Mouse (Mus musculus) limb, embryonic 13.5 days (tissue): ENCODE data around the gene Txnip. TPM values are rescaled to one million over a fixed set of nuclear protein-coding genes. Genes with fewer than 3 reads are reported as not detected.
A peak's percentile ranks its signal among the peaks of the same experiment; 100 is the strongest.

ENCODE experiments used
- ATAC-seq: fragments of 200-750 bp; cut with Nextera tagmentation; 2 replicates; pipeline ENCODE4 v1.8.0; 2017; ENCODE audit warnings: low read depth, moderate number of reproducible peaks, moderate TSS enrichment; ENCODE audit not compliant: low FRiP score
- H3K27ac ChIP-seq: fragments of 300-500 bp; sonication (generic); 2 replicates; pipeline ENCODE4 v1.5.1; 2015; ENCODE audit warnings: inconsistent platforms, mild to moderate bottlenecking, moderate library complexity
- H3K27me3 ChIP-seq: fragments of 300-500 bp; sonication (generic); 2 replicates; pipeline ENCODE4 v1.6.1; 2015; ENCODE audit warnings: mild to moderate bottlenecking, inconsistent platforms
- H3K36me3 ChIP-seq: fragments of 300-500 bp; sonication (generic); 2 replicates; pipeline ENCODE4 v1.6.1; 2015; ENCODE audit warnings: inconsistent platforms, mild to moderate bottlenecking, moderate library complexity
- H3K4me1 ChIP-seq: fragments of 300-500 bp; sonication (generic); 2 replicates; pipeline ENCODE4 v1.6.1; 2015; ENCODE audit warnings: inconsistent platforms
- H3K4me2 ChIP-seq: fragments of 300-500 bp; sonication (generic); replicated peaks from 2 replicates; pipeline ENCODE4 v1.6.1; 2015; ENCODE audit warnings: inconsistent platforms, mild to moderate bottlenecking, moderate library complexity
- H3K4me3 ChIP-seq: fragments of 300-500 bp; sonication (generic); 2 replicates; pipeline ENCODE4 v1.5.1; 2015; ENCODE audit warnings: moderate library complexity, mild to moderate bottlenecking, inconsistent platforms
- H3K9ac ChIP-seq: fragments of 300-500 bp; sonication (generic); 2 replicates; pipeline ENCODE4 v1.6.1; 2015; ENCODE audit warnings: mild to moderate bottlenecking, inconsistent platforms
- H3K9me3 ChIP-seq: fragments of 300-500 bp; sonication (generic); 2 replicates; pipeline ENCODE4 v1.6.1; 2016; ENCODE audit warnings: inconsistent platforms
- WGBS: fragments of 180-500 bp; shearing (Covaris S2); methylation state at CpG from one replicate; pipeline ENCODE4 v1.1.7; 2015; 5-methylcytosine and 5-hydroxymethylcytosine counted together
- polyA plus RNA-seq: library from polyadenylated mRNA; unstranded; fragments of >200 nt; fragmentation: Nextera tagmentation; extraction: Ambion mirVana; gene quantifications from 2 replicates; pipeline ENCODE4 v1.2.1, GENCODE M21; 2015

Gene Txnip
- polyA plus RNA-seq, 1 experiment from 2014 or later = 103 TPM

DNA sequence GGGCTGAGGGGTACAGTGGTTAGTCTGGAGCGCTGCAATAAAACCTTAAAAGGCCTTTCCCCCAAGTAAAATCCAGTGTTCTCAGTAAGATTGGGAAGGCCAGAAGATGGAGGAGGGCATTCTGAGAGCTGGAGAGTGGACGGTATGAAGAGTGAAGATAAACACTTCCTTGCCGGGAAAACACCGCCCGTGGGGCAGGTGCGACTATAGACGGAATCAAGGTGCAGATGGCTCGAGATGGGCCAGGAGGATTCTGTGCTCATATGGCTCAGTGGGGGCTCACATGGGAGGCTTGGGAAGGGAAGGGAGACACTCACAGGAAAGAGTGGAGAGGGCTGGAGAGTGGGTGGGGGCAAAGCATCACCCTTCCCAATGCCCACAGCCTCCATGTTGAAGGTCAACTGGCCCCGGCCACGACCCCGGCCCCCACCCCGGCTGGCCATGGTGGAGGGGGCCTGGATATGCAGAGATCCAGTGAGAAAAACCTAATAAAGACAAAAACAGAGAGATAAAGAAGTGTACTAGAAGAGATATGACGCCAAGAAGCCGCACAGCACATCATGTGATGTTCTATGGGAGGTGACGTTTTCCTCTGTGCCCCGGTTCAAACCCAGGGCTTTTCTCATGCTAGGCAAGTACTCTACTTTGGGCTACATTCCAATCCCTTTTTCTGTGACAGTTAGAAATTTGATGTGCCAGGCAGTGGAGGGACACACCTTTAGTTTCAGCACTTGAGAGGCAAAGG, 24.2 kb downstream of the Txnip start:
- Histone ChIP-seq H3K9me3 (no peaks in the 10 kb centered on the region), H3K27ac (no peak overlapping the region), H3K36me3 (peaks cover 4% of the 10 kb centered on the region; the same call in 1 of the 2 replicates), H3K9ac (no peak overlapping the region), H3K4me2 (no peak overlapping the region), H3K4me1 (peaks cover 14% of the 10 kb centered on the region), H3K27me3 (no peaks in the 10 kb centered on the region), H3K4me3 (no peak overlapping the region)
- WGBS = 83% methylated on average over 16 of the region's 16 CpGs
- ATAC-seq = no peak

- Histone ChIP-seq H3K36me3 (peaks cover 4% of the 10 kb centered on the region; the same call in 1 of the 2 replicates), H3K27ac (no peak overlapping the region), H3K27me3 (no peaks in the 10 kb centered on the region), H3K9ac (no peak overlapping the region), H3K4me3 (no peak overlapping the region), H3K9me3 (0 out of 2 replicates have a peak, but pooled peaks cover 5% of the 10 kb centered on the region), H3K4me2 (no peak overlapping the region), H3K4me1 (peaks cover 9% of the 10 kb centered on the region)
- 92% methylated on average over 5 of the region's 5 CpGs for WGBS
- ATAC-seq = no peak
Measured at GRCm38 (mm10) chr3:96583386-96583785, 25.6 kb downstream of the Txnip start.

GRCm38 (mm10) chr3:96590657-96591056, 32.9 kb downstream of the Txnip start:
- peaks cover 16% of the 10 kb centered on the region for H3K4me1 ChIP-seq
- H3K4me3 ChIP-seq = no peak overlapping the region
- no peak overlapping the region for H3K4me2 ChIP-seq
- no peak overlapping the region for H3K9ac ChIP-seq
- H3K27ac ChIP-seq = no peak overlapping the region
- H3K9me3 ChIP-seq = 0 out of 2 replicates have a peak, but pooled peaks cover 5% of the 10 kb centered on the region
- WGBS = 74% methylated on average over 4 of the region's 4 CpGs
- peaks cover 8% of the 10 kb centered on the region for H3K27me3 ChIP-seq
- H3K36me3 ChIP-seq = no peaks in the 10 kb centered on the region; the same call in 1 of the 2 replicates
- ATAC-seq = no peak

DNA sequence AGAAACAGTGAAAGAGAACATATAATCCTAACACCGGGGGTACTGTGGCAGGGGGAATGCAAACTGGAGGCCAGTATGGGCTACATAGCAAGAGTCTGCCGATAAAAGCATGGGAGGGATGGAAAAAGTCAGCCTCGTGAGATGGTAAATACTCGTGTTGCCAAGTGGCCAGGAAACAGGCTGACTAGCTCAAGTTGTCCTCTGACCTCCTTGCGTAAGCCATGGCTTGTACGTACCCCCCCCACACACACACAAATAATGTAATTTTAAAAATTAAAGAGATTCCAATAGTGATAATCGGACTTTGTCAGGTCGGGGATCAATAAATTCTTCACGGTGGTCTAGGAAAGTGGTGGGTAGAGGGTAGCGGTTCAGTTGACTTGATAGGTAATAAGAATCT, 35.6 kb downstream of the Txnip start:
- 1% methylated on average over 10 of the region's 10 CpGs for WGBS
- 0 out of 2 replicates have a peak, but pooled peaks have one; percentile 2 for ATAC-seq
- no peaks in the 10 kb centered on the region for H3K36me3 ChIP-seq
- H3K4me3 ChIP-seq = peak overlapping the region; percentile 66
- H3K4me2 ChIP-seq = peak overlapping the region; percentile 71
- H3K9me3 ChIP-seq = no peaks in the 10 kb centered on the region
- H3K27ac ChIP-seq = peak overlapping the region; percentile 28; the same call in 1 of the 2 replicates
- peak overlapping the region; percentile 78 for H3K9ac ChIP-seq
- peaks cover 21% of the 10 kb centered on the region for H3K27me3 ChIP-seq
- peaks cover 41% of the 10 kb centered on the region for H3K4me1 ChIP-seq

DNA sequence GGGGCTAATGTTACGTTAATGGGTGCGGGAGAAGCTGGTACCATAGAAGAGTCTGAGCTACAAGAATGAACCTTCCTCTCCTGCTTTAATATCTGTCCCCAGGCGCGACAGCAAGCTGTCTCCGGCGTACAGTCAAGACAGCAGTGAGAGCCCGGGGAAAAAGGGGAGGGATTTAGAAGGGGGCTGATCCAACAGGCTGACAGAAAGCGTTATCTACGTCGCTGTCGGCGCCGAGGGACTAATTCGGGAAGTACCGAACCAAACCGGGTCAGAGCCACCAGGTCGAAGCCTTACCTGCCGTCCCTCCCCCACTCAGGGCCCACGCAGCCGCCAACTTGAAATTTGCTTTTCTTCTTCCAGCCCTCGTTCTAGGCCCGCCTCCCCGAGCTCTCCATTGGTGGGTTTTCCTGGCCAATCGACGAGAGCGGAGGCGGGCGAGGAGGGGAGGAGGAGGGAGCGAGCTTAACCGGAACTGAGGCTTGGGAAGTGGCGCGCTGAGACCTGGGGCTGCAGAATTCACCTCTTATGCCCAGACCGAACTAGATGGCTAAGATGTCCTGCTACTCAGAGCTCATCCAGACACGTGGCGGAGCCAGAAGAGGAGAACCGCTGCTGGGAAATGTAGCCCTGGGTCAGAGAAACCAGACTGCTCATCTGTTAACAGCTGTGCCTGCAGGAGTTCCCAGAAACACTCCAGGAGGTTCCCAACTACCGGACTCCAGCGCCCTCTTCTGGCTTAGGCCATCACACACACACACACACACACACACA, 36.2 kb downstream of the Txnip start, which contains the start of gene Polr3gl:
TSS of gene Polr3gl (minus strand) at position 392 of the 771 bp plus-strand sequence.
- Histone ChIP-seq H3K9ac (peak within 1 kb of the TSS; percentile 78), H3K27me3 (peaks cover 24% of the 10 kb centered on the region), H3K27ac (peak within 1 kb of the TSS; percentile 80; the same call in 1 of the 2 replicates), H3K4me1 (peaks cover 45% of the 10 kb centered on the region), H3K9me3 (no peaks in the 10 kb centered on the region), H3K4me3 (peak within 1 kb of the TSS; percentile 66), H3K36me3 (no peaks in the 10 kb centered on the region), H3K4me2 (peak within 1 kb of the TSS; percentile 71)
- WGBS = under 1% methylated on average over 36 of the region's 38 CpGs
- ATAC-seq = peak; percentile 89

GRCm38 (mm10) chr3:96594851-96595250, 37.1 kb downstream of the Txnip start:
- Histone ChIP-seq H3K9ac (no peak overlapping the region), H3K4me1 (peaks cover 52% of the 10 kb centered on the region), H3K4me2 (no peak overlapping the region), H3K27me3 (peaks cover 30% of the 10 kb centered on the region), H3K9me3 (no peaks in the 10 kb centered on the region), H3K27ac (no peak overlapping the region), H3K4me3 (no peak overlapping the region), H3K36me3 (no peaks in the 10 kb centered on the region)
- WGBS = 86% methylated on average over 5 of the region's 5 CpGs
- no peak for ATAC-seq

DNA sequence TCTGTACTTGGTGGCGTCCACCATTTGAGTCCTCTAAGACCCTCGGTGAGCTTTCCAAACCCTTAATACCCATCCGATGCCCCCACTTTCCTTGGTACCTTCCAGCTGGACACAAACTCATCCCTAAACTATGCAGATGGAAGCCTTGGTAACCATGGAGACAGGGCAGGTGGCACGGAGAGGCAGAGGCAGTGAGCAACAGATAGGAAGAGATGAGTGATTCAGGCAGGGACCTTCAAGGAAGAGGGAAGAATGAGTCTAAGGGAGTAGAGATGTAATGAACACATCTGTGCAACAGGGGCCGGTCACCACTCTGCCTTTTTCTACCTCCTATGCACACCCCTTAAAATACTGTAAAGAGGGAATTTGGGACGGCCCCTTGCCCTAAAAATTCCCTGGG, 37.9 kb downstream of the Txnip start:
- Histone ChIP-seq H3K27ac (no peak overlapping the region), H3K4me1 (peaks cover 60% of the 10 kb centered on the region), H3K4me3 (peak overlapping the region; percentile 57), H3K4me2 (peak overlapping the region; percentile 99), H3K27me3 (peaks cover 30% of the 10 kb centered on the region), H3K36me3 (no peaks in the 10 kb centered on the region), H3K9ac (no peak overlapping the region), H3K9me3 (no peaks in the 10 kb centered on the region)
- 21% methylated on average over 6 of the region's 6 CpGs for WGBS
- ATAC-seq = no peak

DNA sequence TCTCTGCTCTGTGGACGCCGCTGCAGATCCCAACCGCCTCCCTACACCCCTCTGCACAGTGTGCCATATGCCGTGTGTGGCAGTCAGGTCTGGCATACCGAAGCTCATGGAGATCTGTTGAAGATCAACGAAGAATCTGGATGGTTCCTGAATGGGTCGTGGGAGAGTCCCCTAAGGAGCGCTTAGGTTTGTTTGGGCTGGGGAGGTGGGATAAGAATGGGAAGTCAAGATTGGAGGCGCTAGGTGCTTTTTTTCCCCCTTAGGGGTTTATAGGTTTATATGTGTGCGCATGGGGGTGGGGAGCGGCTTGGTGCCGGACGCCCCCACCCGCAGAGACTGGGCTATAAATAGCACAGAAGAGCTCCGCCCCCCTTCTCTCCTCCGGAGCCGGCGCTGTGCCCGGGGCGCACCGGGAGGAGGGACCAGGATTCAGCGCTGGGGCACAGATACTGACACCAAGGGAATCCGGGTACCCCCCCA, 38.5 kb downstream of the Txnip start, which contains the start of gene Ankrd34a:
TSS of gene Ankrd34a (plus strand) at position 409 of the 480 bp plus-strand sequence.
- ATAC-seq = no peak
- Histone ChIP-seq H3K4me3 (peak within 1 kb of the TSS; percentile 57), H3K36me3 (no peaks in the 10 kb centered on the region), H3K27ac (peak within 1 kb of the TSS; percentile 56; the same call in 1 of the 2 replicates), H3K27me3 (peaks cover 30% of the 10 kb centered on the region), H3K9ac (peak within 1 kb of the TSS; percentile 80), H3K4me2 (peak within 1 kb of the TSS; percentile 99), H3K4me1 (peaks cover 61% of the 10 kb centered on the region), H3K9me3 (no peaks in the 10 kb centered on the region)
- WGBS = 0% methylated on average over 21 of the region's 23 CpGs

DNA sequence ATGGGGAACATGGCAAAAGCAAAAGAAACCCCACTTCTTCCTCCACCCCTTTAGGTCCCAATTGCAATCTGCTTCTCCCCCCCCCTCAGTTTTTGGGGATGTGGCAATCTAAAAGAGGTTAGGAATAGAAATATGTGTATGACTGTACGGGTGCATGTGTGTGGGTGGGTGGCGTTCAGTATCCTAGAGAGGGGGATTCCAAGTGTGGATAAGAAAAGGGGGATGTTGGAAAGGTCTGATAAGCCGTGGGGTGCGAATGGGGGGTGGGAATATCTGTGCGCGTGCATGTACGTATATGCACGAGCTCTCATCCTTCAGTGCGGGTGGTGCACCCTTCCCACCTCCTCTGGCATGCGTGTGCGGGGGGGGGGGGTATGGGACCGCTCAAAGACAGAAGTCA, 39.1 kb downstream of the Txnip start:
- Histone ChIP-seq H3K36me3 (no peaks in the 10 kb centered on the region), H3K27ac (no peak overlapping the region), H3K9ac (peak overlapping the region; percentile 80), H3K4me3 (peak overlapping the region; percentile 57), H3K4me1 (peaks cover 61% of the 10 kb centered on the region), H3K27me3 (peaks cover 30% of the 10 kb centered on the region), H3K4me2 (peak overlapping the region; percentile 99), H3K9me3 (no peaks in the 10 kb centered on the region)
- ATAC-seq = no peak
- WGBS = 3% methylated on average over 10 of the region's 12 CpGs

- under 1% methylated on average over 40 of the region's 40 CpGs for WGBS
Measured at GRCm38 (mm10) chr3:96597435-96597891, 39.7 kb downstream of the Txnip start.

GRCm38 (mm10) chr3:96598156-96599068, 40.7 kb downstream of the Txnip start:
- ATAC-seq = peak; percentile 21; the same call in 1 of the 2 replicates
- peak overlapping the region; percentile 57 for H3K4me3 ChIP-seq
- peaks cover 1% of the 10 kb centered on the region; the same call in 1 of the 2 replicates for H3K36me3 ChIP-seq
- peak overlapping the region; percentile 99 for H3K4me2 ChIP-seq
- H3K4me1 ChIP-seq = peaks cover 64% of the 10 kb centered on the region
- 0 out of 2 replicates have a peak overlapping the region, but pooled peaks have one; percentile 56 for H3K27ac ChIP-seq
- peaks cover 30% of the 10 kb centered on the region for H3K27me3 ChIP-seq
- peak overlapping the region; percentile 80 for H3K9ac ChIP-seq
- WGBS = 1% methylated on average over 54 of the region's 54 CpGs
- H3K9me3 ChIP-seq = no peaks in the 10 kb centered on the region

More at GRCm38 (mm10) chr3:96597435-96597891, 39.7 kb downstream of the Txnip start:
- Histone ChIP-seq H3K27ac (peak overlapping the region; percentile 56; the same call in 1 of the 2 replicates), H3K27me3 (peaks cover 30% of the 10 kb centered on the region), H3K4me1 (peaks cover 63% of the 10 kb centered on the region), H3K9ac (peak overlapping the region; percentile 80), H3K4me3 (peak overlapping the region; percentile 57), H3K9me3 (no peaks in the 10 kb centered on the region), H3K4me2 (peak overlapping the region; percentile 99), H3K36me3 (no peaks in the 10 kb centered on the region)
- no peak for ATAC-seq
